Mouse (Mus musculus) heart, embryonic 12.5 days (tissue): ENCODE results near the gene Prdx2. TPM values are rescaled to one million over a fixed set of nuclear protein-coding genes. Genes with fewer than 3 reads are reported as not detected.

Experiments used
- ATAC-seq: fragments of 200-750 bp; cut with Nextera tagmentation; 2 replicates; pipeline ENCODE4 v1.8.0; 2017; ENCODE audit warnings: moderate TSS enrichment, moderate library complexity; ENCODE audit not compliant: insufficient number of reproducible peaks, low FRiP score
- H3K27ac ChIP-seq: fragments of 300-500 bp; sonication (generic); 2 replicates; pipeline ENCODE4 v1.5.1; 2016; ENCODE audit warnings: mild to moderate bottlenecking, moderate library complexity; ENCODE audit not compliant: poor library complexity, severe bottlenecking
- H3K27me3 ChIP-seq: fragments of 300-500 bp; sonication (generic); replicated peaks from 2 replicates; pipeline ENCODE4 v1.6.1; 2016; ENCODE audit warnings: mild to moderate bottlenecking, moderate library complexity
- H3K36me3 ChIP-seq: fragments of 300-500 bp; sonication (generic); 2 replicates; pipeline ENCODE4 v1.6.1; 2016; ENCODE audit warnings: mild to moderate bottlenecking, moderate library complexity
- H3K4me1 ChIP-seq: fragments of 300-500 bp; sonication (generic); replicated peaks from 2 replicates; pipeline ENCODE4 v1.6.1; 2016; ENCODE audit warnings: mild to moderate bottlenecking
- H3K4me2 ChIP-seq: fragments of 300-500 bp; sonication (generic); 2 replicates; pipeline ENCODE4 v1.6.1; 2016; ENCODE audit warnings: mild to moderate bottlenecking, moderate library complexity
- H3K4me3 ChIP-seq: fragments of 300-500 bp; sonication (generic); 2 replicates; pipeline ENCODE4 v1.5.1; 2016; ENCODE audit warnings: mild to moderate bottlenecking
- H3K9ac ChIP-seq: fragments of 300-500 bp; sonication (generic); 2 replicates; pipeline ENCODE4 v1.6.1; 2016; ENCODE audit warnings: mild to moderate bottlenecking, moderate library complexity
- H3K9me3 ChIP-seq: fragments of 300-500 bp; sonication (generic); replicated peaks from 2 replicates; pipeline ENCODE4 v1.6.1; 2016; ENCODE audit warnings: mild to moderate bottlenecking, moderate library complexity
- WGBS: fragments of 180-500 bp; shearing (Covaris S2); methylation state at CpG from one replicate; pipeline ENCODE4 v1.1.7; 2016; 5-methylcytosine and 5-hydroxymethylcytosine counted together
- polyA plus RNA-seq: library from polyadenylated mRNA; unstranded; fragments of >200 nt; fragmentation: Nextera tagmentation; extraction: Ambion mirVana; gene quantifications from 2 replicates; pipeline ENCODE4 v1.2.1, GENCODE M21; 2016

Prdx2 gene
- polyA plus RNA-seq, 1 experiment from 2014 or later: 672 TPM

- H3K27ac ChIP-seq: no peak overlapping the region
- H3K9ac ChIP-seq: 0 out of 2 replicates have a peak overlapping the region, but pooled peaks have one; percentile 32
- H3K9me3 ChIP-seq: no peaks in the 10 kb centered on the region; the same call in 1 of the 2 replicates
- no peak for ATAC-seq
- H3K27me3 ChIP-seq: peaks cover 17% of the 10 kb centered on the region
- H3K36me3 ChIP-seq: no peaks in the 10 kb centered on the region
- H3K4me2 ChIP-seq: peak overlapping the region; percentile 98
- H3K4me3 ChIP-seq: peak overlapping the region; percentile 16; the same call in 1 of the 2 replicates
- whole genome bisulfite sequencing: 16% methylated on average over 15 of the region's 15 CpGs
- H3K4me1 ChIP-seq: peaks cover 30% of the 10 kb centered on the region
These were observed 19.9 kb downstream of the Prdx2 start for GRCm38 (mm10) chr8:84989311-84989731.

DNA sequence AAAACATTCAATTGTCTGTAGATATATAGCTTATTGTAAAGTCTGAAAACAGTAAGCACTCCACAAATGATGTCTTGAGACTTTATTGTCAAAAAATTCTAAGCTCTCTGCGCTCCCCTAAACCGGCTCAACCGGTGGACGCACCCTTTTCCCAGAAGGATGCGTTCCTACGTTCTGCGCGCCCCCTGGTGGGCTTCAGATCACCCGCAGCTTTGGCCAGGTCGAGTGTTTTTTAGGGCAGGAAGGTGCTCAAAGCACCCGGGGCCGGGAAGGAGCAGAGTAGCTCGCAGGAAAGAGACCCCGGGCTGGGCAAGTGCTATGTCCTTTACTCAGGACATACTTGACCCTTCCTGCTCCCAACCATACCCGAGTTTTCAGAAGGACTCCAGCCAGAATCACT lies 20.4 kb downstream of the Prdx2 start:
- H3K4me3 ChIP-seq: peak overlapping the region; percentile 67
- 0 out of 2 replicates have a peak overlapping the region, but pooled peaks have one; percentile 30 for H3K27ac ChIP-seq
- no peaks in the 10 kb centered on the region; the same call in 1 of the 2 replicates for H3K9me3 ChIP-seq
- H3K9ac ChIP-seq: peak overlapping the region; percentile 71
- peaks cover 22% of the 10 kb centered on the region for H3K27me3 ChIP-seq
- H3K4me2 ChIP-seq: peak overlapping the region; percentile 98
- under 1% methylated on average over 15 of the region's 15 CpGs for WGBS
- peaks cover 25% of the 10 kb centered on the region for H3K4me1 ChIP-seq
- peak; percentile 62 for ATAC-seq
- no peaks in the 10 kb centered on the region for H3K36me3 ChIP-seq

- no peaks in the 10 kb centered on the region for H3K36me3 ChIP-seq
- no peaks in the 10 kb centered on the region; the same call in 1 of the 2 replicates for H3K9me3 ChIP-seq
- 0 out of 2 replicates have a peak within 1 kb of the TSS, but pooled peaks have one; percentile 30 for H3K27ac ChIP-seq
- H3K4me1 ChIP-seq: peaks cover 19% of the 10 kb centered on the region
- peak within 1 kb of the TSS; percentile 67 for H3K4me3 ChIP-seq
- WGBS: under 1% methylated on average over 28 of the region's 28 CpGs
- peak within 1 kb of the TSS; percentile 98 for H3K4me2 ChIP-seq
- peaks cover 27% of the 10 kb centered on the region for H3K27me3 ChIP-seq
- H3K9ac ChIP-seq: peak within 1 kb of the TSS; percentile 83
- peak; percentile 92 for ATAC-seq
These were observed 21.0 kb downstream of the Prdx2 start, which contains the start of gene Hook2 for GRCm38 (mm10) chr8:84990349-84990748. Gene Hook2 (plus strand): TSS chr8:84990603.

DNA sequence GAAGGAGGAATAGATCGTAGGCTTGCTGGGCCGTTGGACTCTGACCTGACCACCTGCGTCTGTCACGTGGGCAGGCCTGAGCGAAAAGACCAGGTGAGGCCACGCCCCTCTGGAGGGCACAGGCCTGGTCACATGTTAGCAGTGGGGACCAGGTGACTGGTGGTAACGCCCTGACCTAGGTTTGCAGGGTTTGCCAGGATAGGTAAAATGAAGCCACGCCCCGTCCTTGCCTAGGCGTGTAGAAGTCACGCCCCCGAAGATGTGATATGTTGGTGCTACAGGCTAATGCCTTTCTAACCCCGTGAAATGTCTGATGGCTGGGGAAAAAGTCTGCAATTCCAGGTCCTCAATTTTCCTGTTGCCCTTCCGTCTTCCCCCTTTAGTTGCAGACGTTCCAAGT lies 21.4 kb downstream of the Prdx2 start:
- H3K27me3 ChIP-seq: peaks cover 32% of the 10 kb centered on the region
- peak overlapping the region; percentile 67 for H3K4me3 ChIP-seq
- H3K4me1 ChIP-seq: peaks cover 19% of the 10 kb centered on the region
- H3K36me3 ChIP-seq: no peaks in the 10 kb centered on the region
- peak overlapping the region; percentile 83 for H3K9ac ChIP-seq
- H3K9me3 ChIP-seq: no peaks in the 10 kb centered on the region; the same call in 1 of the 2 replicates
- H3K27ac ChIP-seq: 0 out of 2 replicates have a peak overlapping the region, but pooled peaks have one; percentile 29
- ATAC-seq: peak; percentile 72
- peak overlapping the region; percentile 98 for H3K4me2 ChIP-seq
- WGBS: 2% methylated on average over 15 of the region's 15 CpGs

GRCm38 (mm10) chr8:84994375-84994774 lies 25.0 kb downstream of the Prdx2 start:
- Histone ChIP-seq H3K4me3 (no peak overlapping the region), H3K27ac (no peak overlapping the region), H3K36me3 (no peaks in the 10 kb centered on the region), H3K9me3 (no peaks in the 10 kb centered on the region), H3K27me3 (peaks cover 39% of the 10 kb centered on the region), H3K4me2 (no peak overlapping the region), H3K9ac (no peak overlapping the region), H3K4me1 (peaks cover 15% of the 10 kb centered on the region)
- ATAC-seq: no peak
- WGBS: 86% methylated on average over 9 of the region's 9 CpGs

- Histone ChIP-seq H3K4me3 (no peak overlapping the region), H3K9me3 (no peaks in the 10 kb centered on the region), H3K4me2 (peak overlapping the region; percentile 16; the same call in 1 of the 2 replicates), H3K4me1 (peaks cover 12% of the 10 kb centered on the region), H3K36me3 (no peaks in the 10 kb centered on the region), H3K27me3 (peaks cover 39% of the 10 kb centered on the region), H3K27ac (no peak overlapping the region), H3K9ac (no peak overlapping the region; the same call in 1 of the 2 replicates)
- 33% methylated on average over 25 of the region's 25 CpGs for WGBS
- ATAC-seq: no peak
These were observed 26.3 kb downstream of the Prdx2 start for GRCm38 (mm10) chr8:84995680-84996079.

- H3K4me2 ChIP-seq: no peak overlapping the region
- H3K4me3 ChIP-seq: no peak overlapping the region
- no peak for ATAC-seq
- peaks cover 6% of the 10 kb centered on the region; the same call in 1 of the 2 replicates for H3K4me1 ChIP-seq
- peaks cover 39% of the 10 kb centered on the region for H3K27me3 ChIP-seq
- 78% methylated on average over 5 of the region's 5 CpGs for WGBS
- H3K9me3 ChIP-seq: no peaks in the 10 kb centered on the region
- no peak overlapping the region for H3K27ac ChIP-seq
- 0 out of 2 replicates have a peak, but pooled peaks cover 3% of the 10 kb centered on the region for H3K36me3 ChIP-seq
- no peak overlapping the region for H3K9ac ChIP-seq
These were observed 27.6 kb downstream of the Prdx2 start for GRCm38 (mm10) chr8:84996978-84997377.

- H3K9me3 ChIP-seq: no peaks in the 10 kb centered on the region
- 0 out of 2 replicates have a peak, but pooled peaks cover 3% of the 10 kb centered on the region for H3K36me3 ChIP-seq
- WGBS: 6% methylated on average over 19 of the region's 19 CpGs
- peak overlapping the region; percentile 54; the same call in 1 of the 2 replicates for H3K9ac ChIP-seq
- peak overlapping the region; percentile 52 for H3K4me2 ChIP-seq
- H3K27ac ChIP-seq: no peak overlapping the region
- H3K4me3 ChIP-seq: no peak overlapping the region
- peaks cover 6% of the 10 kb centered on the region; the same call in 1 of the 2 replicates for H3K4me1 ChIP-seq
- peaks cover 44% of the 10 kb centered on the region for H3K27me3 ChIP-seq
- peak; percentile 56; the same call in 1 of the 2 replicates for ATAC-seq
These were observed 28.4 kb downstream of the Prdx2 start for GRCm38 (mm10) chr8:84997649-84998295.

DNA sequence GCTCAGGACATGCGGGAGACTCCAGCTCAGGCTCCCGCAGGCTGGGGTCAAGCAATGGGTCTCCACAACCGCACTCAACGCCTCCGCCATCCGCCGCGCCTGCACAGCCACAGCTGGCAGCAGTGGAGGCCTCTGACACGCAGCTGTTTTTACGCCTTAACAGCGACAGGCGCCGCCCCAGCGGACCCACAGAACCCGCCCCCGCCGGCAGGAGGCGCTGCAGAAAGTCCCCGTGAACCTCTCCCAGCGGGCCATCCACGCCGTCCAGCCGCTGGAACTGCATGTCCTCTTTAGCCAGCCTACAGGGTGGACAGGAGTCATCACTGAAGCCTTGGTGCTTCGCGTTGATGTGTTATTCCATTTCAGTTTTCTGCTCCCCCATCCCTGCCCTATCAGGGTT lies 38.3 kb downstream of the Prdx2 start:
- H3K4me3 ChIP-seq: no peak overlapping the region
- H3K4me2 ChIP-seq: 0 out of 2 replicates have a peak overlapping the region, but pooled peaks have one; percentile 7
- H3K27me3 ChIP-seq: peaks cover 72% of the 10 kb centered on the region
- H3K9me3 ChIP-seq: no peaks in the 10 kb centered on the region
- H3K4me1 ChIP-seq: no peaks in the 10 kb centered on the region; the same call in 1 of the 2 replicates
- ATAC-seq: no peak
- no peak overlapping the region for H3K27ac ChIP-seq
- no peaks in the 10 kb centered on the region for H3K36me3 ChIP-seq
- H3K9ac ChIP-seq: no peak overlapping the region
- WGBS: 13% methylated on average over 25 of the region's 25 CpGs

- H3K4me3 ChIP-seq: no peak overlapping the region
- WGBS: 14% methylated on average over 28 of the region's 28 CpGs
- no peak overlapping the region for H3K4me2 ChIP-seq
- H3K9me3 ChIP-seq: no peaks in the 10 kb centered on the region
- no peak for ATAC-seq
- H3K27me3 ChIP-seq: peaks cover 84% of the 10 kb centered on the region
- H3K9ac ChIP-seq: no peak overlapping the region
- no peaks in the 10 kb centered on the region for H3K36me3 ChIP-seq
- H3K4me1 ChIP-seq: peaks cover 4% of the 10 kb centered on the region; the same call in 1 of the 2 replicates
- H3K27ac ChIP-seq: no peak overlapping the region
These were observed 41.9 kb downstream of the Prdx2 start for GRCm38 (mm10) chr8:85011242-85011641.

GRCm38 (mm10) chr8:85013230-85013840 lies 43.9 kb downstream of the Prdx2 start:
- no peak for ATAC-seq
- H3K4me2 ChIP-seq: peak overlapping the region; percentile 66
- 4% methylated on average over 25 of the region's 26 CpGs for WGBS

More at GRCm38 (mm10) chr8:85013230-85013840, 43.9 kb downstream of the Prdx2 start:
- Histone ChIP-seq H3K9me3 (no peaks in the 10 kb centered on the region), H3K27me3 (peaks cover 65% of the 10 kb centered on the region), H3K4me1 (0 out of 2 replicates have a peak, but pooled peaks cover 4% of the 10 kb centered on the region), H3K27ac (no peak overlapping the region), H3K4me3 (peak overlapping the region; percentile 34), H3K36me3 (peaks cover 9% of the 10 kb centered on the region), H3K9ac (peak overlapping the region; percentile 60)
